Mouse (Mus musculus) hindbrain, embryonic 15.5 days (tissue): ENCODE results near the gene Sphk2. TPM values are rescaled to one million over a fixed set of nuclear protein-coding genes. Genes with fewer than 3 reads are reported as not detected.

Experiments used
- ATAC-seq: fragments of 200-750 bp; cut with Nextera tagmentation; 2 replicates; pipeline ENCODE4 v1.8.0; 2017; ENCODE audit warnings: low read depth, moderate number of reproducible peaks, moderate TSS enrichment; ENCODE audit not compliant: low FRiP score
- H3K27ac ChIP-seq: fragments of 300-500 bp; sonication (generic); replicated peaks from 2 replicates; pipeline ENCODE4 v1.5.1; 2015; ENCODE audit warnings: mild to moderate bottlenecking, inconsistent platforms
- H3K27me3 ChIP-seq: fragments of 300-500 bp; sonication (generic); 2 replicates; pipeline ENCODE4 v1.6.1; 2015; ENCODE audit warnings: control low read depth, inconsistent platforms
- H3K36me3 ChIP-seq: fragments of 300-500 bp; sonication (generic); 2 replicates; pipeline ENCODE4 v1.6.1; 2015; ENCODE audit warnings: control low read depth, inconsistent platforms
- H3K4me1 ChIP-seq: fragments of 300-500 bp; sonication (generic); replicated peaks from 2 replicates; pipeline ENCODE4 v1.6.1; 2015; ENCODE audit warnings: control low read depth, inconsistent platforms
- H3K4me2 ChIP-seq: fragments of 300-500 bp; sonication (generic); 2 replicates; pipeline ENCODE4 v1.6.1; 2015; ENCODE audit warnings: moderate library complexity, mild to moderate bottlenecking, inconsistent platforms
- H3K4me3 ChIP-seq: fragments of 300-500 bp; sonication (generic); 2 replicates; pipeline ENCODE4 v1.5.1; 2015; ENCODE audit warnings: mild to moderate bottlenecking, inconsistent platforms
- H3K9ac ChIP-seq: fragments of 300-500 bp; sonication (generic); 2 replicates; pipeline ENCODE4 v1.6.1; 2015; ENCODE audit warnings: inconsistent platforms
- H3K9me3 ChIP-seq: fragments of 300-500 bp; sonication (generic); 2 replicates; pipeline ENCODE4 v1.6.1; 2016; ENCODE audit warnings: control low read depth, inconsistent platforms
- WGBS: fragments of 180-500 bp; shearing (Covaris S2); methylation state at CpG from one replicate; pipeline ENCODE4 v1.1.7; 2015; 5-methylcytosine and 5-hydroxymethylcytosine counted together
- polyA plus RNA-seq: library from polyadenylated mRNA; unstranded; fragments of >200 nt; fragmentation: Nextera tagmentation; extraction: Ambion mirVana; gene quantifications from 2 replicates; pipeline ENCODE4 v1.2.1, GENCODE M21; 2015

Gene Sphk2
- polyA plus RNA-seq, 1 experiment from 2014 or later: 26.9 TPM

- H3K9me3 ChIP-seq: no peaks in the 10 kb centered on the region
- no peaks in the 10 kb centered on the region for H3K27me3 ChIP-seq
- peak overlapping the region; percentile 61 for H3K4me3 ChIP-seq
- peaks cover 20% of the 10 kb centered on the region for H3K36me3 ChIP-seq
- 1% methylated on average over 27 of the region's 27 CpGs for WGBS
- ATAC-seq: no peak
- peaks cover 76% of the 10 kb centered on the region for H3K4me1 ChIP-seq
- H3K4me2 ChIP-seq: peak overlapping the region; percentile 98
- H3K9ac ChIP-seq: peak overlapping the region; percentile 23; the same call in 1 of the 2 replicates
- peak overlapping the region; percentile 73 for H3K27ac ChIP-seq
Measured at GRCm38 (mm10) chr7:45707375-45707967, 10.3 kb downstream of the Sphk2 start.

- H3K9me3 ChIP-seq: no peaks in the 10 kb centered on the region
- peak overlapping the region; percentile 98 for H3K4me2 ChIP-seq
- no peak for ATAC-seq
- H3K27me3 ChIP-seq: no peaks in the 10 kb centered on the region
- H3K9ac ChIP-seq: peak overlapping the region; percentile 77
- H3K36me3 ChIP-seq: peaks cover 13% of the 10 kb centered on the region
- peak overlapping the region; percentile 61 for H3K4me3 ChIP-seq
- peak overlapping the region; percentile 73 for H3K27ac ChIP-seq
- peaks cover 78% of the 10 kb centered on the region for H3K4me1 ChIP-seq
- WGBS: under 1% methylated on average over 45 of the region's 45 CpGs
Measured at GRCm38 (mm10) chr7:45706721-45707241, 11.0 kb downstream of the Sphk2 start.

- Histone ChIP-seq H3K27ac (peak overlapping the region; percentile 73; the same call in 1 of the 2 replicates), H3K9ac (peak overlapping the region; percentile 77), H3K4me2 (peak overlapping the region; percentile 98), H3K4me3 (peak overlapping the region; percentile 61), H3K36me3 (peaks cover 8% of the 10 kb centered on the region), H3K4me1 (peaks cover 86% of the 10 kb centered on the region), H3K27me3 (no peaks in the 10 kb centered on the region), H3K9me3 (no peaks in the 10 kb centered on the region)
- no peak for ATAC-seq
- under 1% methylated on average over 7 of the region's 7 CpGs for WGBS
Measured at GRCm38 (mm10) chr7:45705873-45706281, 11.9 kb downstream of the Sphk2 start.

GRCm38 (mm10) chr7:45705443-45705864 lies 12.3 kb downstream of the Sphk2 start:
- whole genome bisulfite sequencing: 1% methylated on average over 21 of the region's 21 CpGs
- H3K4me2 ChIP-seq: peak overlapping the region; percentile 98
- no peak for ATAC-seq
- H3K27me3 ChIP-seq: no peaks in the 10 kb centered on the region
- H3K4me1 ChIP-seq: peaks cover 87% of the 10 kb centered on the region
- H3K36me3 ChIP-seq: peaks cover 4% of the 10 kb centered on the region
- H3K9me3 ChIP-seq: no peaks in the 10 kb centered on the region
- peak overlapping the region; percentile 61 for H3K4me3 ChIP-seq
- peak overlapping the region; percentile 67 for H3K27ac ChIP-seq
- H3K9ac ChIP-seq: peak overlapping the region; percentile 77

- ATAC-seq: peak; percentile 88
- H3K4me1 ChIP-seq: peaks cover 89% of the 10 kb centered on the region
- peak within 1 kb of the TSS; percentile 98 for H3K4me2 ChIP-seq
- H3K9ac ChIP-seq: peak within 1 kb of the TSS; percentile 77
- peak within 1 kb of the TSS; percentile 61 for H3K4me3 ChIP-seq
- H3K36me3 ChIP-seq: no peaks in the 10 kb centered on the region
- H3K27ac ChIP-seq: peak within 1 kb of the TSS; percentile 89
- H3K27me3 ChIP-seq: no peaks in the 10 kb centered on the region
- WGBS: under 1% methylated on average over 36 of the region's 36 CpGs
- H3K9me3 ChIP-seq: no peaks in the 10 kb centered on the region
Measured at GRCm38 (mm10) chr7:45704730-45705442, 12.9 kb downstream of the Sphk2 start, which contains the start of gene Dbp. TSS of gene Dbp (plus strand) at chr7:45705088.

GRCm38 (mm10) chr7:45704046-45704559 lies 13.7 kb downstream of the Sphk2 start:
- Histone ChIP-seq H3K9me3 (no peaks in the 10 kb centered on the region), H3K27me3 (no peaks in the 10 kb centered on the region), H3K4me2 (peak overlapping the region; percentile 98), H3K36me3 (no peaks in the 10 kb centered on the region), H3K4me3 (peak overlapping the region; percentile 61), H3K9ac (peak overlapping the region; percentile 44), H3K4me1 (peaks cover 87% of the 10 kb centered on the region), H3K27ac (peak overlapping the region; percentile 89)
- ATAC-seq: peak; percentile 37
- WGBS: 0% methylated on average over 13 of the region's 13 CpGs

- Histone ChIP-seq H3K9ac (peak overlapping the region; percentile 44), H3K4me1 (peaks cover 83% of the 10 kb centered on the region), H3K4me2 (peak overlapping the region; percentile 98), H3K9me3 (no peaks in the 10 kb centered on the region), H3K27ac (peak overlapping the region; percentile 89), H3K4me3 (peak overlapping the region; percentile 61), H3K27me3 (no peaks in the 10 kb centered on the region), H3K36me3 (no peaks in the 10 kb centered on the region)
- WGBS: 27% methylated on average over 12 of the region's 12 CpGs
- no peak; the same call in 1 of the 2 replicates for ATAC-seq
Measured at GRCm38 (mm10) chr7:45703521-45704033, 14.2 kb downstream of the Sphk2 start.

GRCm38 (mm10) chr7:45702809-45703520 lies 14.8 kb downstream of the Sphk2 start:
- Histone ChIP-seq H3K4me1 (peaks cover 77% of the 10 kb centered on the region), H3K27me3 (no peaks in the 10 kb centered on the region), H3K9me3 (no peaks in the 10 kb centered on the region), H3K9ac (no peak overlapping the region), H3K36me3 (no peaks in the 10 kb centered on the region), H3K4me2 (peak overlapping the region; percentile 98), H3K27ac (peak overlapping the region; percentile 89), H3K4me3 (peak overlapping the region; percentile 61)
- WGBS: 93% methylated on average over 17 of the region's 17 CpGs
- ATAC-seq: no peak

- no peak overlapping the region for H3K27ac ChIP-seq
- no peak for ATAC-seq
- H3K27me3 ChIP-seq: no peaks in the 10 kb centered on the region
- no peaks in the 10 kb centered on the region for H3K9me3 ChIP-seq
- H3K4me3 ChIP-seq: no peak overlapping the region
- H3K36me3 ChIP-seq: no peaks in the 10 kb centered on the region
- peaks cover 71% of the 10 kb centered on the region for H3K4me1 ChIP-seq
- no peak overlapping the region for H3K9ac ChIP-seq
- 0 out of 2 replicates have a peak overlapping the region, but pooled peaks have one; percentile 98 for H3K4me2 ChIP-seq
- 91% methylated on average over 11 of the region's 11 CpGs for WGBS
Measured at GRCm38 (mm10) chr7:45702316-45702715, 15.5 kb downstream of the Sphk2 start.

- Histone ChIP-seq H3K27me3 (no peaks in the 10 kb centered on the region), H3K27ac (no peak overlapping the region), H3K4me3 (peak overlapping the region; percentile 53; the same call in 1 of the 2 replicates), H3K4me2 (peak overlapping the region; percentile 95), H3K9ac (no peak overlapping the region), H3K36me3 (no peaks in the 10 kb centered on the region), H3K4me1 (peaks cover 63% of the 10 kb centered on the region), H3K9me3 (no peaks in the 10 kb centered on the region)
- ATAC-seq: no peak
- 88% methylated on average over 11 of the region's 11 CpGs for WGBS
Measured at GRCm38 (mm10) chr7:45701607-45702006, 16.2 kb downstream of the Sphk2 start.

- Histone ChIP-seq H3K27ac (peak overlapping the region; percentile 88), H3K9me3 (no peaks in the 10 kb centered on the region), H3K4me2 (peak overlapping the region; percentile 95), H3K36me3 (no peaks in the 10 kb centered on the region), H3K9ac (peak overlapping the region; percentile 45), H3K4me1 (peaks cover 58% of the 10 kb centered on the region), H3K27me3 (no peaks in the 10 kb centered on the region), H3K4me3 (peak overlapping the region; percentile 53)
- WGBS: 28% methylated on average over 11 of the region's 11 CpGs
- ATAC-seq: no peak
Measured at GRCm38 (mm10) chr7:45701072-45701471, 16.7 kb downstream of the Sphk2 start.
